Mouse (Mus musculus) cerebellum, postnatal 25 days (tissue): ENCODE data around the gene Il4ra.

Experiments
- DNase-seq, 2 experiments: peaks; one replicate each; pipeline ENCODE4 v3.0.0; 2021; ENCODE audit warnings: mixed read lengths in 2 of 2

The Il4ra gene

DNA sequence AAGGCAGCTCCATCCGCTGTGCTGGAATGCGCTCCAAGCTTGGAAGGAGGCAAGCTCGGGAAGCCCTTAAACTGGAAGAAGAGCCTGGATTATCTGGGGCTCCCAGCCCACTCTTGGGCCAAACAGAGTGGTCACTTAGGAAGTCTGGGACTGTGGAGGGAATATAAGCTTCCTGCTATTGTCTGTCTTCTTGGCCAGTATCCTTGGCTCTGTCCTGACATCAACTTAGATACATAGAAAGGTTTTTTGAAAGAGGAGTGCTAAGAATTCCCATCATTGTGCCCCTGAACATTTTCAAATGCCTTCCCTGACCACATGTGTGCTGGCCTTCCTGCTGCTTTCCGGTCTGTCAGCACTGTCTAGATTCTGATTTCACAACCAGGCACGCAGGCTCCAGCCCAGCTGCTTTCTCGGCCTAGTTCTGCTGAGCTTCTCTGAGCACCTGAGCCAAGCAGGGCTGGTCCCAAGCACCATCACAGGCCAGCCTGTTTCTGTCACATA, 989 bp upstream of the Il4ra start:
- no peak for DNase-seq

DNA sequence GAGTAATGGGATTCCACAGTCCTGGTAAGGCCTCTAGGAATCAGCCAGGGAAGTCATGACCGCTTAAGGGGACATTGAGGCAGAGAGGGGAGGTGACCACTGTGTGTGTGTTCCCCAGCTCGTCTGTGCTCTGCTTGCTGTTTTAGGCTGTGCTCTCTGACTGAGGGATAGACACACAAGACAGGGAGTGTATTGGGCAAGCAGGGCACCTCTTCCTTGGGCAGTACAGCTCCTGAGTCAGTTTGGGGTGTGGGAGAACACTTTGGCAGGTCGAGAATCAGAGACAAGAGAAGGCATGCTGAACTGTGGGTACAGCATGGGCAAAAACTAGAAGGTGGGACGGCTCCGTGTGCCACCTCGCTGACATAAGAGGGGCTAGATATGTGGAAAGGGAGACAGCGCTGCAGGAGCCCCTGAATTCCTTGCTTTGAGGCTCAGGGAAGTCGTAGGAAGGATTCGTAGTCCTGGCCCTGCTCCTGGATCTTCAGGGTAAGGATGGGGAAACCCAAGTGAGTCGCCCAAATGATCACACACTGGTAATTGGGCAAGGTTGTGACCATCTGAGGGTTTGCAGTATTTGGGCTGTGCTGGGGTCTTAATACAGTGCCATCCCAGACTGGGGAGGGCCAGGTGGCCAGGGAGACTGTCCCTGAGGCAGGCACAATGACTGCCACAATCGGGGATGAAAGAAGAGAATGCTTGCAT, 1.1 kb downstream of the Il4ra start:
- no peak for DNase-seq

DNA sequence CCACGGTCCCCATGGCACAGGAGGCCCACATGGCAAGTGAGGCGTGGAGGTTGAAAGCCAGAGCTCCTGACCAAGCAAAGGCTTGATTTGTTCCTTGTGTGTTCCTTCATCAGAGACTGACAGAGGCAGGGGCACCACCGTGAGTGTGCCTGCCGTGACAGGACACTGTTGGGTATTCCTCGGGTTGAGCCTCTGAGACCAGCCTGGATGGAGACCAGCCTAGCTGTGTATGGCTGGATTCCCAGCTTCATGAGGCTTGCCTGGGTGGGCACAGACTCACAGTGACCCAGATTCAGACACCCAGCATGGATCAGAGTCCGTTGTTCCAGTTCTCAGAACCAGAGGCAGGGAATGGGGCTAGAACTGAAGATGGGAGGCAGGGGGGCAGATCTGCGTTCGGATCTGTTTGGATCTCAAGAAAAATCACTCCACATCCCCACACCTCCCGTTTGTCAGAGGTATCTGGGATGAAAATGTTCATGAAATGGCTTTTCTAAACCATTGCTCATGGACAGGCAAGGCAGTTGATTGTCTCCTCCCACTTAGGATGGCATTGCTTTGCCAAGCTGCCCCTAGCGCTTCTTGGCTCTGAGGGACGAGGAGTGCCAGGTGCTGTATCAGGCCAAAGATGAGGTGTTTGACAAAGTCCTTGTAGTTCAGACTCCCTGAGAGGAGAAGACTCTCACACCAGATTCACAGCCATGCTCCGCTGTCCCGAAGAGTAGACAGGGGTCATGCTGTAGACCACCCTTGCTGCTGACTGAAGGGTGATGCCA, 1.9 kb downstream of the Il4ra start:
- DNase-seq: peak in 1 of 2 experiments; percentile 34

DNA sequence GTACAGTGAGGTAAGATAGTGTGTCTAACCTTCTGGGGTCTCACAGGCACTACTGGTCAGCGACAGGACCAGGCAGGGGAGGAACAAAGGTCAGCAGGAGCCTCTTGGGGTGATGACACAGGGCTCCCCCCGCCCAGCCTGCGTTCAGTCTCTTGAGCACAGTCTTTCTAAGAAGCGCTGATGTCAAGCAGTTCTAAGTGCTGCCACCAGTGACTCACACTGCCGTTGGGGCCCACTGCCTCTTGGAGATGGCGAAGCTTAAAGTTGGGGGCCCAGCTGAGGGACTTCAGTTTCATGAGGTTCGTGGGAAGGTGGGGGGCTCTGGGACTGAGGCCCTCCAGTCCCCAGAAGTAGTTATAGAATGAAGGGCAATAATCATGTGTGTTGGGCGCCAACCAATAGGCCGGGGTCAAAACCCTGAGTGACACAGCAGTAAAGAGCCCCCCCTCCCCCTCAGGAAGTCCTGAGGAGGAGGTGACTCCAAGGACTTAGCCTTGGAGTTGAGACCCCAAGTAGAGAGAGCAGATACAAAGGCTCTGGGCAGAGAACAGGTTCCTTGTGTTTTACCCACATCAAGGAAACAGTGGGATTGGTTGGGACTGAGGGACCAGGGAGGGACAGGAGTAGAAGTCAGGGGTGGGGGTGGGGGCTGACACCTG, 2.7 kb downstream of the Il4ra start:
- DNase-seq: no peak

DNA sequence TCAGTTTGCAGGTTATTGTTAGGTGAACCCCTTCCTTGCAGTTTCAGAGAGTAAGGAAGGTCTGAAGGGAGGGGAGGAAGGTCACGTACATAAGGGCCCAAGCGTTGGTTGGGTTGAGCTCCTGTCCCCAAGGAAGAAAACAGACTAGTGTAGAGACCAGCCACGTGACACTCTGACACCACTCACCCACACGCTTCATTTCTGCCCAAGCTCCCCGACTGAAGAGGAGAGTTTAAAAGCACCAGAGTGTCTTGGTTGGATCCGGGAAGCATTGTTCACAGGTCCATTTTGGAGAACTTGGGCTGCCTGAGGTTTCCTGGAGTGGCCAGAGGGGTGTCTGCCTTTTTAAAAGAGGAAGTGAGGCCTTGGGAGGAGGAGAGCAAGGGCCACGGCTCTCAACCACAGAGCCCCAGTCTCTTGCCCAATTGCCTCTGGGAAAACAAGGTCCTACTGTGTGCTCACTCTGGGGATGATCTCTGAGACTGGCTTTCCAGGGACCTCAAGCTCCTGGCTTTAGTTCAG, 3.5 kb downstream of the Il4ra start:
- DNase-seq: no peak

DNA sequence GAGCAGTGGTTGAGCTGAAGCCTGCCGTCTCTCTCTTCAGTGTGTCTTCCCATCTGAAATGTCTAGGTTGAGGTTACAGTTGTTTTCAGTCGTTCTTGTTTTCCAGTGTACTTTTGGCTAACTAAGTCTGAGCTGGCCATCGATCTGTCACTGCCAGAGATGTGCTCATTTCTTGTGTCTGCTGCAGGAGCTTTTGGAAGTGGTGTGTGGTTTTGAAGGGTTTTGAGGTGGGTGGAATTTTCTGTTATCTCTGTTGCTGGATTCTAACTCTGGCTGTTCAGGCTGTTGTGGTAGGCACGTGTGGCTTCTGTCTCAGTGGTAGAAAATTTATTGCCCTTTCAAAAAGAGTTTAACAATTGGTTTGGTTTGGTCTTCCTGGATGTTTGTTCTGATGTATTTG, 4.2 kb downstream of the Il4ra start:
- DNase-seq: no peak

DNA sequence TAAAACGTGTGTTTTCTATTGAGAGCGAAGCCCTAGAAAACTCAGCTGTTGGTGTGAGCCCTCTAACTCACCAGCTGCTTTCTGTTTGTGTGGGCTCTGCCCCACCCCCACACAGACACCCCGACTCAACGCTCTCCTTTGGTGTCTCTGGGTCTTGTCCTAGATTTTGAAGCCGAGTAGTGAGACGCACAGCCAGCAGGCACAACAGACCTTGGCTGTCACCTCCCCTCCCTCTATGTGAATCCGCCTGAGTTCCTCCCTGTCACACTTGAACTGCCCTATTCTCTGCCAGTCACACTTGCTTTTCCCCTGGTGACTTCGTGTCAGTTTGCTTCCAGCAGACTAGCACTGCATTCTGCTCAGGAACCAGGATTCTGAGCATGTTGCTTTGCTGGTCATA, 4.9 kb downstream of the Il4ra start:
- DNase-seq: no peak

DNA sequence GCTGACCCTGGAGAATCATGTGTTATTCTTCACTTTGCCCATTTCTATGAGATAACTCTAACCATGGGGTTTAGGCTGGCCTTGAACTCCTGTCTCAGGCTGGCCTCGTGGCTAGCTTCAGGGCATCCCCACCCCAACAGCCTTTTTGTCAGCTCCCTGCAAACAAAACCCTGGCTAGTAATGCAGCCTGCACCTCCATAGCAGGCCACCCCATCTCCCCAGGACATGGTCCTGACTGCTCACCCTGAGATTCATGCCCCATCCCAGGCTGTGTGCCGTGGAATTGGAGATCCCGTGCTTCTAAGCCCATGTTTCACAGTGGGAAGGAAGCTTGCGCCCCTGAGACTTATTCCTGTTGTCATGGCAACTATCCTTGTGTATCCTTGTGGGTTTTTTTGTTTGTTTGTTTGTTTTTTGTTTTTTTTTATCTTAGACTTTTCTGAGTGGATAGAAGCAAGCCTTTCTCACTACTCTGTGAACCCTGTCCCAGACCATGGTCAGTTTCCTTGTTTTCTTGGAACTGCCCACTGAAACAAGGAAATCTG, 6.6 kb downstream of the Il4ra start:
- no peak for DNase-seq

DNA sequence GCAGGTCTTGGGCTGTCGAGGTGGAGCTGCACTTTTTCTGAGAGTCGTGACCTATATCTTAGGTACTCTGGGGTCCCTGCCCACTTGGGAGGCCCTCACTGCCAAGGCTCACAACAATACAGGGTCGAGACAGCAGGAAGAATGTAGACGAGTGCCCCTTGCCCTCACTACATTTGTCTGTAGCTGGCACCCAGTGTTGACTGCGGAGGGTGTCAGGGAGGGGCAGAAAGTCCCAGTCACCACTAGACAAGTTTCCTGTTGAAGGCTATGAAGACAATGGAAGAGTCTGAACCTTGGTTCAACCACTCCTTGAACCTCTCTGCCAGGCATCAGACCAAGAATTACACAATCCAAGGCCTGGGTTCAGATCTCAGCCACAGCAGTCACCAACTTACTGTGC, 7.1 kb downstream of the Il4ra start:
- no peak for DNase-seq

DNA sequence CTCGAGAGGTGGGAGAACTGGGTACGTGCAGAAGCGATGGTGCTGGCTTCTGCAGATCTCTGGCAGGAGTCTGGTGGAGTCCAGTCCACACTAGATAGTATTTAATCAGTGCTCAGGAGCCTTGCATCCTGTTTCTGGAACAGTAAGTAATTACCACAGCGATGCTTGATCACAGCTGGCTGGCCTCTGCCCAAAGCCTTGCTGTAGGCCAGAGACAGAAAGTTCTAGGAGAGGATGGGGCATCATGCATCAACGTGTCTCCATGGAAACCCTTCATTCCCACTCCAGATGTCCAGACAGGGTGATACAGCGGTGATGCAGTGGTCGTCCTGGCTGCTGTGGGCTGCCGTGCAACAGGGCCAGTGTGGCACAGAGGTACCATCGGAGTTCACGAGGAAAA, 7.6 kb downstream of the Il4ra start:
- DNase-seq: no peak

DNA sequence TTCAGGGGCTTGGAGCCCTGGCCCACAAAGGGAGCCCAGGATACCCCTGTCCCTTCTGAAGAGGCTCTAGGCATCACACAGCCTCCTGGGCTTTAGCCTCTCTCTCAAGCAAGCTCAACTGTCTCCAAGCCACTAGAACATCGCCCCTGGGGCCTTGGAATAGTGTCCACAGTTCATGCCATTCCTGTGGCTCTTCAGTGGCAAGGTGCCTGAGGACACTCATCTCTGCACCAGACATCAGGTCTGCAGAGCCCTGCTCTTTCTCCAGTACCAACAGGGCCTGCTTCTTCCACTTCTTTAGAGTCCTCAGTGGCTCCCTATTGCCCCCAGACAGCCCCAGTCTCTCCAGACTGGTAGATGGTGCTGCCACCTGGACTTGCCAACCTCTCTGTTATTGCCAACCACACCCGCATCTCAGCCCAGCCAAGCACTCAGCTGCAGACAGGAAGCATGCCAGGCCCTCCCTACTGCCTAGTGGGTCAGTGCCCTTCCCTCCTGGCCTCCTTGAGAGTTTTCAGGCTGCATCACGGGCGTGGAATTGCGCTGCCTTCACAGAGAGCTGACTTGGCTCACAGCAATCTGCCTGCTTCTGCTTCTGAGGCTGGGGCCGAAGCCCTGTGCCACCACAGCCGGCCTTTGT, 8.3 kb downstream of the Il4ra start:
- peak; percentile 64 to 74 for DNase-seq

DNA sequence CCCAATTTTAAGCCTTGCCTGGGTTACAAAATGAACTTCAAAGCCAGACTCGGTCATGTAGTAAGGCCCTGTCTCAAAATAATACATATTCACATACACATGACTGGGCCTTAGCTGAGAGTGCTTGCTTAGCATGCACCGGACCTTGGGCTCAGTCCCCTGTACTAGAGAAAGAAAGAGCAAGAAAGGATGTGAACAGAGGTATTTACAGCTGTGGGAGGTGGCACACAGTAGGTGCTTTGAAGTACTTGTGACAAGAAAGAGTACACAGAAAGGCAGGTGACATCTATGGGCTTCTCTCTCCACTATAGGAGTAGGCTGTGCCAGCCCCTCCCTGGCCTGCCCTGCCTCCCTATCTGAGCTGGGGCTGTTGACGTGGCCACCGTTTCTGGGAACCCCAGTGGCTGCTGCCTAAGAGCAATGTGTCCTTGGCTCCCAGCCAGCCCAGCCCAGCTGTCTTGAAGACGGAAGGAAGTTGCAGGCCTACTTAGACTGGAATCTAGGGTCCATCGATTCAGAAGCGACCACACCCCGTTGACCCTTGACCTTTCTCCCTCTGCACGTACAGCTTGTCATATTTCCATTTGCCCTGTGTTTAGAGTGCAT, 9.3 kb downstream of the Il4ra start:
- DNase-seq: peak in 1 of 2 experiments; percentile 45

DNA sequence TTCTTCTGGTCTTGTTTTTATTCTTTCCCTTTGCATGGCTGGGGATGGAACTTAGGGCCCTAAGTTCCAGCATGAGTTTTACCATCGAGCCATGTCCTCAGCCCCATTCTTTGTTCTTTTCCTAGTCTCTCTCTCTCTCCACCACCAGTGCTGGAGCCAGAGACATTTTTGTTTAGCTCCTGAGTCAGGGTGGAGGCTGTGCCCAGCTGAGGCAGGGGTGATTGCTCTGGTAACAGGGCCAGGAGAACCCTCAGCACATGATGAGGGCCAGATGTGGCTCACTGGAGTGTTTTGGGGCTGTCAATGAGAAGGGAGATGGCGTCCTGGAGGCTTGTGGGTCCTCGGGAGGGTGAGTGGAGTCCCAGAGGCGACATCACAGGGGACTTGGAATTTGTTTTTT, 10.5 kb downstream of the Il4ra start:
- no peak for DNase-seq

DNA sequence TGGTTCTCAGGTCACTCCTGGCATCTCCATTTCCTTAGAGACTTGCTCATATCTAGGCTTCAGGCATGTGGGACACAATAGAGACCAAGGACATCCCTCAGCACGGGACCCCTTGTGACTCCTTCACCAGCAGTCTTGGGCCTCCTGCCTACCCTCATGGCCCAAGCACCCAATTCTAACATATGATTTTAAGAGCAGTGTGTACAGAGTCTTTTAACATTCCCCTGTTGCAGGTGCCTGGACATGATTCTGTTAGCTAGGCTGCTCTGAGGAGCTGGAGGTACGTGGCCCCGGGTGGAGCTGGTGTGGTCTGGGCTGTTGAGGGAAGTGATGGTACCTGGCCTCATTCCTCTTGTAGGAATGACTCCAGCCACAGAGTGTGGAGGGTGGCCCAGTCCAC, 11.2 kb downstream of the Il4ra start:
- no peak for DNase-seq

DNA sequence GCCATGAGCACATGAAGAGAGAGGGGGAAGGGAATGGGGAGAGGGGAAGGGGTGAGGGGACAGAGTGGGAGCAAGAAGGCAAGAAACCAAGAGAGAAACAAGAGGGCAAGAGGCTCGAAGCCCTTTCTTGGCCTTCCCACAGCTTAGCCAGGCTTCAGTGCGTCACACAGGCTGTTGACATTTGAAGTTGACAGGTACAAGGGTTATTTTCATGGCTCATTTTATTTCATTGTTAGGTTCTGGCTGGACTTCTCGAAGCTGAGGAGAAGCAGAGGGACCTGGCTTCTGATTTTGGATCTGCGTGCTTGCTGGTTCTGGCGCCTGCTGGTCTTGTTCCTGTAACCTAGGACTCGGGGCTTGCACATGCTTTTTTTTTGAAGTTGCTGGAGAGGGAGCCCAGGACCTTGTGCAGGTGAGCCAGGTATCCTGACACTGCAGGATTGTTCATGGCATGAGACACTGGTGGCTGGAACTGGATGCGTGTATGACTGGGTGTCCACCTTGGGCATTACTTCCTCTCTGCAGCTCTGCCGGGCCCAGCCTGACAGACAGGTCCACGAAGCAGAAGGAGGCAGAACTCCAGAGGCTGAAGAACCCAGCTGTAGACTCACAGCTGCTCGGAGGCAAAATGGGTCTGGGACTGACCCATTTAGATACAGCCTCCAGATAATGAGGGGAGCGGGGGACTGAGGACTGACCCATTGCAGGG, 12.6 kb downstream of the Il4ra start:
- DNase-seq: no peak

DNA sequence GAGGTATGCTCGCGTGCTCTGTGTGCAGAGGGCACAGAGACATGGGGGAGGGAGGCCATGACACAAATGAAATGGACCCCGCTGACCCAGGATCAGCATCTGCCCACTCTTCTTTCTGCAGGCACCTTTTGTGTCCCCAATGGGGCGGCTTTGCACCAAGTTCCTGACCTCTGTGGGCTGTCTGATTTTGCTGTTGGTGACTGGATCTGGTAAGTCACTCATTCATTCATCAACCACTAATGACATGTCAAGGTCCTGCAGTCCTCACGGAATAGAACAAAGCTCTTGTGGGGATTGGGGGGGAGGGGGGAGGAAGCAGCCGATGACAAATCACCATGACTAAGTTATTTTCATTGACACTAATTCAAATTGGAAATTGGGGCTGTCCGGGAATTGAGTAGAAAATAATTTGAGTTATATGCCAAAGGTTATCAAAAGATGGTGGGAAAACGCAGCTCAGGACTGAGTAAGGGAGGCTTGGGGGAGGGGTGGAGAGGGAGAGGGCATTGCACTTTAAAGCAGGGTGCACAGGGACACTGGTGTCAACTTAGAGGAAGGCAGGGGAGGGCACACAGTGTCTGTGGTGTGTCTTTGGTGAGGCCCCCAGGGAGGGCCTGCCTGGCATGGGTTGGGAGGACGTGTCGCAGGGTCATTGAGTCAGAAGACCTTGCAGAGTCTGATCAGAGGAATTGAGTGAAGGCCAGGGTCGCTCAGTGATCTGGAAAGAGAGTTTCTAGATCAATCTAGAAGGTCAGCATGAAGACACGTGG, 13.8 kb downstream of the Il4ra start:
- no peak for DNase-seq

DNA sequence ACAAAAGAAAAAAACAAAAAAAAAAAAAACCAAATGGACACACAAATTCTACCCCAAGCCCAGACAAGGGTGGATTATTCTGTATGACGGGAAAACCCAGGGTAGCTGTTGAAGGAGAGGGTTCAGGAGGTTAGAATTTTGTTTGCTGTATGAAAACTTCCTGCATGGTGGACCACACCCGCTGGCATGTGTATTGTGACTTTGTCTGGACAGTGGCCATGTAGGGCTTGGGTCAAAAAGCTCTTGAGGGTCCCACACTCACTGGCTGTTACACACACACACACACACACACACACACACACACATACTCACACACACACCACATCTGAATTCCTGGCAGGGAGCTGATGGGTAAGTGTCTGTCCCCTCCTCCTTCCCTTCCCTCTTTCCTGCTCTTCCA, 14.5 kb downstream of the Il4ra start:
- DNase-seq: no peak

DNA sequence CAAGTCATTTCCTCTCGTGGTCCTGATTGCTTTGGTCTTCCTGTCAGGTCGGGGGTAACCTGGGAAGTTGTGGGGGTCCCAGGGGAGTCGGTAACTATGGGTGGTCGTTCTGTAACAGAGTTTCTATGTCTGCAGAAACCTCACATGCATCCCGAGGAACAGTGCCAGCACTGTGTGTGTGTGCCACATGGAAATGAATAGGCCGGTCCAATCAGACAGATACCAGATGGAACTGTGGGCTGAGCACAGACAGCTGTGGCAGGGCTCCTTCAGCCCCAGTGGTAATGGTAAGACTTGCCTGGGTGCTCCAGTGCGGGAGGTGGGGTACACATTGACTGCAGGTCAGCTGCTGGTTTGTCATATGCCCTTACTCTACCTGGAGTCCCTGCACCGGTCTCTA, 17.0 kb downstream of the Il4ra start:
- DNase-seq: no peak

DNA sequence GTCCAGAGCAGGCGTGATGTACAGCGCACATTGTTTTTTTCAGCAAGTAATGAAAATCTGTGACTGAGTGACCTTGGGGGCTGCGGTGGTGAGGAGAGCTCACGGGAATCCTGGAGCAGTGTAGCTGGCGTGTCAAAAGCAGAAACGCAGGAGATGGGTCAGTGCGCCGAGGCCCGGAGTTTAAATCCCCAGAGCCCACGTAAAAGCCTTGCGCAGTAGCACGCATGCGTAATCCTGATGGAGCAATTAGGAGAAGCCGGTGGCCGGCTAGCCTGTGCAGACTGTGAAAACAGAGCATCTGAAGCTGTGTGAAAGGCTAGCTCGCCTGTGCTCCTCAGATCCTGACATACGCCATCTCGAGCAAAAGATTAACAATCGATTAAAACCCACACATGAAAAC, 20.0 kb downstream of the Il4ra start:
- no peak for DNase-seq

DNA sequence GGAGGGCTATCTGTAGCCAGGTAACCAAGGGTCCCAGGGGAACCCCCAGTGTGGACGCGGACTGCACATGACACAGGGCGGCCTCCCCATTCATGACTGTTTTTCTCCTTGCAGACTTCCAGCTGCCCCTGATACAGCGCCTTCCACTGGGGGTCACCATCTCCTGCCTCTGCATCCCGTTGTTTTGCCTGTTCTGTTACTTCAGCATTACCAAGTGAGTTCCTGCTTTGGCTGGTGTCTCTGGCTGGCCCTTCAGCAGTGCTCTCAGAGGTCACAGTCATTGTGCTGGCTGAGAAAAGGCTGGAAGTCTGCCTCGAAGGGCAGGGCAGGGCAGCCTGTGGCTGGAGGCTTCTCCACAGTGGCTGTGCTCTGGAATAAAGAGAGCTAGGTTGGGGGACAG, 20.8 kb downstream of the Il4ra start:
- no peak for DNase-seq

DNA sequence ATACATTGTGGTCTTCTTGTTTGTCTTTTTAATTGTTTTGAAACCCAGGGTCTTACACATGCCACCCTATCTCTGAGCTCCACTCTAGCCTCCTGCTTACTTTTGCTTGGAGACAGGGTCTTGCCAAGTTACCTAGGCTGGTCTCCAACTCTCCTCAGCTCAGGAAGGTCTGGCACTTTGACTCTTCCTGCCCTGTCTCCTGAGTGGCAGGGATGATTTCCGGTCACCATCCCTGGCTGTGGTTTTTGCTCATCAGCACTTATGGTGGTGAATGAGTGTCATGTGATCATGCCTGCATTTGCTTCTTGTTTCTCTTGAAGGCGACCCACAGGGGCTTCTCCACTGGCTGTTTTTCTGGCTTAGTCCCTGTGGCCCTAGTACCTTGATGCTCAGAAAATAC, 21.9 kb downstream of the Il4ra start:
- no peak for DNase-seq
